ENCODE assay signal across 16 mouse cellular contexts in the genomic region with DNA sequence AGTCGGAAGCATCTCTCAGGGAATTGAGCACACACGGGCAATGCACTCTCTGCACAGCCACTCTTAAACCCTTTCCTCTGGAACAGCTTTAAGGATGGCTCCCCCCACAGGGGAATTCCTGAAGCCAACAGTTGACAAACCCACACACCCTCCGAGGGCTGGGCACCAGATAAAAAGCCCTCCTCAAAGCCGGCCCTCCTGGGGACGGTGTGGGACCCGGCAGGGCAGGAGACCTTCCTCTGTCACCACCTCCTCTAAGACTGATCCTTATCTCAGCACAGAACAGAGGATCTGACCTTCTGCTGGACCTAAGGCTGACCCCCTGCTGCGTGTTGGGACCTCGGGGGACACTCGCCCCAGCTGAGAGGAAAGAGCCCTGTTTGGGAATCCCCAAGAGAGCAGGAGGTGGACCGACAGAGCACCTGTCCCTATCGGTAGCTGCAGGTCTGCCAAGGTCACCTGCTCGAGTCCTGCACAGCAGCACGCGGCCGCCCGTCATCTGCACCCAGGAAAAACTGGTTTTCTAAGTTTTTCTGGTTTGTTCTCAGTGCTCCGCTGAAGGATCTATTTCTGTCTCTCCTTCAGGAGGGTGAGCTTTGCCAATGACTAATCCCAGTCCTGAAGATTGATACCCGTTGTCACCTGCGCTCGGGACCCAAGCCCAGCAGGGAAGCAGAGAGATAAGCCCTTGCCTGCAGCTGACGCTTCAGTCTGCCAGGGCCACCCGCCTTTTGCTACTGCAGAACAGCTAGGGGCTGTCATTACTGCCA. TPM values are rescaled to one million over a fixed set of nuclear protein-coding genes. Genes with fewer than 3 reads are reported as not detected.
A peak's percentile ranks its signal among the peaks of the same experiment; 100 is the strongest.
DNase-seq lines count a peak whose midpoint lies in the region; ATAC-seq lines count a peak whose summit lies in the region.
"Had no signal": no experiment of that assay in that cellular context is flagged by ENCODE, and none has a peak within 500 bp of the region (broad histone marks: within the 10 kb centered on the region; RNA-seq: fewer than 3 reads in every experiment).

Tspear (plus strand) TSS at position 675 of the 770 bp plus-strand sequence.

- no peaks in the 10 kb centered on the region for H3K9me3 ChIP-seq in lung, embryonic 16.5 days (ENCODE audit: control insufficient read depth, low read length)
- H3K9me3 ChIP-seq in heart, embryonic 14.5 days (ENCODE audit: control insufficient read depth, low read length): no peaks in the 10 kb centered on the region
- H3K9me3 ChIP-seq in stomach, embryonic 15.5 days: no peaks in the 10 kb centered on the region
- H3K9me3 ChIP-seq: G1E; hindbrain, embryonic 13.5 days; midbrain, embryonic 10.5 days had no signal

- intact Hi-C loops in heart, postnatal 25 days (cut with DNase I): no loop called here
- intact Hi-C loops in left cerebral cortex, postnatal 10 days (cut with DNase I): no loop called here

- peak; percentile 41; the same call in 1 of the 2 replicates for ATAC-seq in lung, embryonic 16.5 days (ENCODE audit: low read depth)
- no peak for ATAC-seq in heart, embryonic 14.5 days (ENCODE audit: insufficient number of reproducible peaks, insufficient read depth, low FRiP score, low read depth)
- ATAC-seq in stomach, embryonic 15.5 days (ENCODE audit: insufficient read depth, low FRiP score, low read depth): peak; percentile 69
- ATAC-seq: liver, postnatal 0 days had no signal

- H3K27me3 ChIP-seq in lung, embryonic 16.5 days (ENCODE audit: control insufficient read depth, insufficient read depth, low read depth, low read length): peaks cover 32% of the 10 kb centered on the region
- peaks cover 69% of the 10 kb centered on the region for H3K27me3 ChIP-seq in heart, embryonic 14.5 days (ENCODE audit: control insufficient read depth, insufficient read depth, low read length)
- peaks cover 13% of the 10 kb centered on the region for H3K27me3 ChIP-seq in stomach, embryonic 15.5 days (replicated peaks)

- no peak within 1 kb of the TSS for H3K9ac ChIP-seq in lung, embryonic 16.5 days (ENCODE audit: low read length)
- no peak within 1 kb of the TSS for H3K9ac ChIP-seq in heart, embryonic 14.5 days (ENCODE audit: low read length)
- H3K9ac ChIP-seq in stomach, embryonic 15.5 days: no peak within 1 kb of the TSS
- H3K9ac ChIP-seq: hindbrain, embryonic 13.5 days; liver, postnatal 0 days had no signal

- H3K4me3 ChIP-seq in lung, embryonic 16.5 days (ENCODE audit: low read length): no peak within 1 kb of the TSS
- no peak within 1 kb of the TSS for H3K4me3 ChIP-seq in heart, embryonic 14.5 days (ENCODE audit: control insufficient read depth in 1 of 2, insufficient read depth in 1 of 2, low read depth in 1 of 2, low read length in 2 of 2)
- no peak within 1 kb of the TSS for H3K4me3 ChIP-seq in stomach, embryonic 15.5 days (replicated peaks)
- H3K4me3 ChIP-seq: hindbrain, embryonic 13.5 days; midbrain, embryonic 10.5 days had no signal

- H3K27ac ChIP-seq in lung, embryonic 16.5 days (ENCODE audit: low read length): no peak within 1 kb of the TSS
- H3K27ac ChIP-seq in heart, embryonic 14.5 days (replicated peaks in 1 of 2; ENCODE audit: control insufficient read depth in 1 of 2, insufficient read depth in 1 of 2, low read depth in 2 of 2, low read length in 2 of 2): no peak within 1 kb of the TSS
- H3K27ac ChIP-seq in stomach, embryonic 15.5 days: peak within 1 kb of the TSS; percentile 64
- H3K27ac ChIP-seq: hindbrain, embryonic 13.5 days; midbrain, embryonic 10.5 days had no signal

- WGBS in lung, embryonic 16.5 days: 3% methylated on average over 22 of the region's 22 CpGs
- WGBS in heart, embryonic 14.5 days: 1% methylated on average over 22 of the region's 22 CpGs
- WGBS in stomach, embryonic 15.5 days: 7% methylated on average over 22 of the region's 22 CpGs

- no peak within 1 kb of the TSS for H3K4me2 ChIP-seq in lung, embryonic 16.5 days (ENCODE audit: low read depth, low read length)
- peak within 1 kb of the TSS; percentile 36 for H3K4me2 ChIP-seq in heart, embryonic 14.5 days (ENCODE audit: low read length)
- peak within 1 kb of the TSS; percentile 33 for H3K4me2 ChIP-seq in stomach, embryonic 15.5 days
- H3K4me2 ChIP-seq: hindbrain, embryonic 13.5 days had no signal

- H3K4me1 ChIP-seq in lung, embryonic 16.5 days (replicated peaks; ENCODE audit: control insufficient read depth, insufficient read depth, low read length): peaks cover 2% of the 10 kb centered on the region; the same call in 1 of the 2 replicates
- H3K4me1 ChIP-seq in heart, embryonic 14.5 days (ENCODE audit: control insufficient read depth in 2 of 2, insufficient read depth in 2 of 2, low read length in 2 of 2): peaks cover 4 to 8% of the 10 kb centered on the region in 2 experiments; a peak in 2 of 4 replicates
- H3K4me1 ChIP-seq in stomach, embryonic 15.5 days: 0 out of 2 replicates have a peak, but pooled peaks cover 3% of the 10 kb centered on the region

- H3K36me3 ChIP-seq in lung, embryonic 16.5 days (ENCODE audit: control insufficient read depth, insufficient read depth, low read length): no peaks in the 10 kb centered on the region
- H3K36me3 ChIP-seq in heart, embryonic 14.5 days (ENCODE audit: control insufficient read depth, insufficient read depth, low read length): no peaks in the 10 kb centered on the region
- no peaks in the 10 kb centered on the region for H3K36me3 ChIP-seq in stomach, embryonic 15.5 days
- H3K36me3 ChIP-seq: G1E; hindbrain, embryonic 13.5 days; midbrain, embryonic 10.5 days had no signal

- peak; percentile 15 for DNase-seq in heart, adult 8-10 months (ENCODE audit: low spot score)
- DNase-seq in heart, postnatal 25 days (ENCODE audit: low spot score): no peak
- no peak for DNase-seq in lung, postnatal 14 days
- DNase-seq in left cerebral cortex, postnatal 10 days (ENCODE audit: extremely low spot score in 1 of 2, low spot score in 2 of 2): no peak
- no peak for DNase-seq in right cerebral cortex, postnatal 36 days (ENCODE audit: low spot score in 2 of 2)
- DNase-seq: B cell, adult 2 months; cerebellum, adult 11-12 months; kidney, postnatal 14 days; liver, postnatal 0 days; right cerebral cortex, postnatal 4 days had no signal

RNA-seq across cellular contexts. Expression of gene Tspear, which starts in this region (rescaled TPM):
- not detected for total RNA-seq in heart, adult 8-10 months (2022)
- not detected for total RNA-seq in heart, postnatal 25 days (2021)
- polyA plus RNA-seq in lung, embryonic 16.5 days (2015; fragmentation: Nextera tagmentation; extraction: Ambion mirVana): 0.25 and 0.38 TPM in 2 replicates
- 0.09 TPM in 1 of 2 replicates, not detected in the other for polyA plus RNA-seq in heart, embryonic 14.5 days (2014; fragmentation: Nextera tagmentation; extraction: Ambion mirVana)
- 0.85 and 1.0 TPM in 2 replicates for polyA plus RNA-seq in stomach, embryonic 15.5 days (2015; fragmentation: Nextera tagmentation; extraction: Ambion mirVana)
- total RNA-seq in left cerebral cortex, postnatal 10 days (2021): under 1 TPM in 1 of 2 experiments, not detected in 1; 0.18 TPM
- total RNA-seq: G1E had no signal
- polyA plus RNA-seq: G1E had no signal

Comparison
In these comparisons a context has a peak if more than half of its experiments do, and no peak if none do; other contexts are left out.
1. Peak in DNase-seq in heart, adult 8-10 months; RNA of the gene not detected or under 1 TPM.
2. Peak in ATAC-seq in lung, embryonic 16.5 days; RNA of the gene not detected or under 1 TPM.